Mouse (Mus musculus): ENCODE data around the gene Rhbdl1. TPM values are rescaled to one million over a fixed set of nuclear protein-coding genes. Genes with fewer than 3 reads are reported as not detected.

Rhbdl1 gene
- polyA plus RNA-seq, 1 experiment, result 9.2 TPM

- Histone ChIP-seq H3K27me3 (replicated peaks; ENCODE audit: control insufficient read depth, insufficient read depth, low read length) (no peaks in the 10 kb centered on the region), H3K36me3 (ENCODE audit: control insufficient read depth, insufficient read depth, low read length) (no peaks in the 10 kb centered on the region), H3K4me3 (ENCODE audit: insufficient read depth, low read depth, low read length) (no peak overlapping the region), H3K27ac (ENCODE audit: insufficient read depth, low read depth, low read length) (no peak overlapping the region), H3K4me1 (ENCODE audit: control insufficient read depth, insufficient read depth, low read length) (peaks cover 11% of the 10 kb centered on the region; the same call in 1 of the 2 replicates)
- 90% methylated on average over 6 of the region's 6 CpGs for WGBS
- DNase-seq, result no peak
- TF ChIP-seq CTCF (conservative IDR thresholded peaks at IDR 0.05; ENCODE audit: insufficient read depth, insufficient read length, low read depth, low read length) (no peak), POLR2A (IDR thresholded peaks at IDR 0.05; ENCODE audit: low read depth, low read length) (no peak)
Measured at GRCm38 (mm10) chr17:25860229-25860628, 23.1 kb upstream of the Rhbdl1 start.

- DNase-seq, result peak; percentile 98
- H3K36me3 ChIP-seq (ENCODE audit: control insufficient read depth, insufficient read depth, low read length), result no peaks in the 10 kb centered on the region; the same call in 1 of the 2 replicates
- peaks cover 11% of the 10 kb centered on the region for H3K4me1 ChIP-seq (ENCODE audit: control insufficient read depth, insufficient read depth, low read length)
- peak within 1 kb of the TSS; percentile 78 for H3K4me3 ChIP-seq (ENCODE audit: insufficient read depth, low read depth, low read length)
- peak within 1 kb of the TSS; percentile 77 for H3K27ac ChIP-seq (ENCODE audit: insufficient read depth, low read depth, low read length)
- H3K27me3 ChIP-seq (replicated peaks; ENCODE audit: control insufficient read depth, insufficient read depth, low read length), result no peaks in the 10 kb centered on the region
- TF ChIP-seq POLR2A (IDR thresholded peaks at IDR 0.05; ENCODE audit: low read depth, low read length), result peak; percentile 64
- TF ChIP-seq CTCF (conservative IDR thresholded peaks at IDR 0.05; ENCODE audit: insufficient read depth, insufficient read length, low read depth, low read length), result peak; percentile 49
- WGBS, result under 1% methylated on average over 21 of the region's 21 CpGs
Measured at GRCm38 (mm10) chr17:25844396-25844901, 7.4 kb upstream of the Rhbdl1 start, which contains the start of gene Rhot2. TSS of gene Rhot2 (minus strand) at chr17:25844851.

DNA sequence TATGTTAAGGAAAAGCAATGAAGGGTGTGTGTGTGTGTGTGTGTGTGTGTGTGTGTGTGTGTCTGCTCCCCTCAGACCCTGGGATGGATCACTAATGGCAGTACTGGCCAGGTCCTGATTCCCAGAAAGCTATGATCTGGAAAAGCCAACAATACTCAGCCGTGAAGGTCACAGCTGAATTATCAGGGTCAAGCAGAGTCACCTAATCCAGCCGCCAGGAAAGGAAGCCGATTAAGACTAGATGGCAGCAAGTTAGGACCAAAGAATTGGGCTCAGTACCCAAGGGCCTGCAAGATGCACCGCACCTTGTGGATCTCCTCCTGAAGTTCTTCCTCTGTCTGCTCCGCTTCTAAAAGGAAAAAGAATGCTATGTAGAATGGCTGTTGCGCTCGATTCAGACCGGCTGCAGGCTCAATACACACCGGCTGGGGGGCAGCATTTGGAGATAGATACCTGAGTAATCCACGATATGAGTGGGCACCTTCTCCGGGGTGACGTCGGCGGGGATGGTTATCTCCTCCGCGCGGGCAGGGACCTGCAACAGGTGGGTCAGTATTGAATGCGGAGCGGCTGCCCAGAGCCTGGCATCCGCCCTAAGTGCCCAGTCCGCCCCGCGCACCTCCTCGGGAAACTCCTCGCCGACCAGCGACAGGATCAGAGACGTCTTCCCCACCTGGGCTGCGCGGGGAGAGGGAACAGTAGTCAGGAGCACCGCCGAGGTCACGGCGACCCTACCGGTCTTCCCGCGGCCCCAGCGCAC, 6.7 kb upstream of the Rhbdl1 start:
- DNase-seq, result peak; percentile 52
- TF ChIP-seq POLR2A (IDR thresholded peaks at IDR 0.05; ENCODE audit: low read depth, low read length) (no peak), CTCF (conservative IDR thresholded peaks at IDR 0.05; ENCODE audit: insufficient read depth, insufficient read length, low read depth, low read length) (no peak)
- no peaks in the 10 kb centered on the region; the same call in 1 of the 2 replicates for H3K36me3 ChIP-seq (ENCODE audit: control insufficient read depth, insufficient read depth, low read length)
- WGBS, result under 1% methylated on average over 38 of the region's 38 CpGs
- peak overlapping the region; percentile 78 for H3K4me3 ChIP-seq (ENCODE audit: insufficient read depth, low read depth, low read length)
- no peaks in the 10 kb centered on the region for H3K27me3 ChIP-seq (replicated peaks; ENCODE audit: control insufficient read depth, insufficient read depth, low read length)
- peaks cover 13% of the 10 kb centered on the region for H3K4me1 ChIP-seq (ENCODE audit: control insufficient read depth, insufficient read depth, low read length)
- peak overlapping the region; percentile 77 for H3K27ac ChIP-seq (ENCODE audit: insufficient read depth, low read depth, low read length)

- Histone ChIP-seq H3K27ac (ENCODE audit: insufficient read depth, low read depth, low read length) (peak overlapping the region; percentile 77; the same call in 1 of the 2 replicates), H3K36me3 (ENCODE audit: control insufficient read depth, insufficient read depth, low read length) (no peaks in the 10 kb centered on the region; the same call in 1 of the 2 replicates), H3K4me3 (ENCODE audit: insufficient read depth, low read depth, low read length) (peak overlapping the region; percentile 78), H3K27me3 (replicated peaks; ENCODE audit: control insufficient read depth, insufficient read depth, low read length) (no peaks in the 10 kb centered on the region), H3K4me1 (ENCODE audit: control insufficient read depth, insufficient read depth, low read length) (peaks cover 16% of the 10 kb centered on the region)
- no peak for DNase-seq
- TF ChIP-seq POLR2A (IDR thresholded peaks at IDR 0.05; ENCODE audit: low read depth, low read length) (no peak), CTCF (conservative IDR thresholded peaks at IDR 0.05; ENCODE audit: insufficient read depth, insufficient read length, low read depth, low read length) (no peak)
- 72% methylated on average over 4 of the region's 4 CpGs for WGBS
Measured at GRCm38 (mm10) chr17:25843122-25843521, 6.0 kb upstream of the Rhbdl1 start.

- Histone ChIP-seq H3K4me1 (ENCODE audit: control insufficient read depth, insufficient read depth, low read length) (peaks cover 20% of the 10 kb centered on the region), H3K4me3 (ENCODE audit: insufficient read depth, low read depth, low read length) (no peak overlapping the region), H3K36me3 (ENCODE audit: control insufficient read depth, insufficient read depth, low read length) (no peaks in the 10 kb centered on the region; the same call in 1 of the 2 replicates), H3K27ac (ENCODE audit: insufficient read depth, low read depth, low read length) (no peak overlapping the region), H3K27me3 (replicated peaks; ENCODE audit: control insufficient read depth, insufficient read depth, low read length) (no peaks in the 10 kb centered on the region)
- TF ChIP-seq POLR2A (IDR thresholded peaks at IDR 0.05; ENCODE audit: low read depth, low read length), result no peak
- no peak for TF ChIP-seq CTCF (conservative IDR thresholded peaks at IDR 0.05; ENCODE audit: insufficient read depth, insufficient read length, low read depth, low read length)
- WGBS, result 79% methylated on average over 3 of the region's 3 CpGs
- DNase-seq, result no peak
Measured at GRCm38 (mm10) chr17:25842509-25842908, 5.4 kb upstream of the Rhbdl1 start.

GRCm38 (mm10) chr17:25841117-25841880, 4.2 kb upstream of the Rhbdl1 start, which contains the start of gene Gm20683:
TSS of gene Gm20683 (minus strand) at chr17:25841763.
- H3K4me3 ChIP-seq (ENCODE audit: insufficient read depth, low read depth, low read length), result no peak within 1 kb of the TSS
- TF ChIP-seq CTCF (conservative IDR thresholded peaks at IDR 0.05; ENCODE audit: insufficient read depth, insufficient read length, low read depth, low read length) (no peak), POLR2A (IDR thresholded peaks at IDR 0.05; ENCODE audit: low read depth, low read length) (no peak)
- peaks cover 25% of the 10 kb centered on the region for H3K4me1 ChIP-seq (ENCODE audit: control insufficient read depth, insufficient read depth, low read length)
- H3K27ac ChIP-seq (ENCODE audit: insufficient read depth, low read depth, low read length), result no peak within 1 kb of the TSS
- 88% methylated on average over 22 of the region's 22 CpGs for WGBS
- no peaks in the 10 kb centered on the region; the same call in 1 of the 2 replicates for H3K36me3 ChIP-seq (ENCODE audit: control insufficient read depth, insufficient read depth, low read length)
- no peak for DNase-seq
- no peaks in the 10 kb centered on the region for H3K27me3 ChIP-seq (replicated peaks; ENCODE audit: control insufficient read depth, insufficient read depth, low read length)
